Mouse (Mus musculus): ENCODE results near the gene Babam2. TPM values are rescaled to one million over a fixed set of nuclear protein-coding genes. Genes with fewer than 3 reads are reported as not detected.
A peak's percentile ranks its signal among the peaks of the same experiment; 100 is the strongest.

Gene Babam2
- total RNA-seq, 2 experiments from 2014 or later: 81.6 to 148 TPM

- no peak for DNase-seq (ENCODE audit: low spot score in 2 of 2)
Measured at GRCm38 (mm10) chr5:32068616-32069015, 371.1 kb downstream of the Babam2 start.

- DNase-seq (ENCODE audit: low spot score in 2 of 2): peak in 1 of 2 experiments; percentile 12
Measured at GRCm38 (mm10) chr5:32069096-32069495, 371.6 kb downstream of the Babam2 start.

GRCm38 (mm10) chr5:32069566-32070169 lies 372.2 kb downstream of the Babam2 start:
- peak in 1 of 2 experiments; percentile 16 for DNase-seq (ENCODE audit: low spot score in 2 of 2)

- DNase-seq (ENCODE audit: low spot score in 2 of 2): peak in 1 of 2 experiments; percentile 9
Measured at GRCm38 (mm10) chr5:32070781-32071180, 373.3 kb downstream of the Babam2 start.

GRCm38 (mm10) chr5:32071314-32071713 lies 373.8 kb downstream of the Babam2 start:
- DNase-seq (ENCODE audit: low spot score in 2 of 2): peak in 1 of 2 experiments; percentile 10

GRCm38 (mm10) chr5:32071824-32072223 lies 374.3 kb downstream of the Babam2 start:
- no peak for DNase-seq (ENCODE audit: low spot score in 2 of 2)

GRCm38 (mm10) chr5:32072877-32073276 lies 375.4 kb downstream of the Babam2 start:
- DNase-seq (ENCODE audit: low spot score in 2 of 2): no peak

- DNase-seq (ENCODE audit: low spot score in 2 of 2): no peak
Measured at GRCm38 (mm10) chr5:32074053-32074452, 376.6 kb downstream of the Babam2 start.

GRCm38 (mm10) chr5:32077139-32077538 lies 379.7 kb downstream of the Babam2 start:
- DNase-seq (ENCODE audit: low spot score in 2 of 2): no peak

- no peak for DNase-seq (ENCODE audit: low spot score in 2 of 2)
Measured at GRCm38 (mm10) chr5:32078986-32079385, 381.5 kb downstream of the Babam2 start.

- DNase-seq (ENCODE audit: low spot score in 2 of 2): no peak
Measured at GRCm38 (mm10) chr5:32080490-32081219, 383.2 kb downstream of the Babam2 start.

GRCm38 (mm10) chr5:32084401-32084804 lies 386.9 kb downstream of the Babam2 start:
- no peak for DNase-seq (ENCODE audit: low spot score in 2 of 2)

- DNase-seq (ENCODE audit: low spot score in 2 of 2): no peak
Measured at GRCm38 (mm10) chr5:32085566-32085965, 388.1 kb downstream of the Babam2 start.

- no peak for DNase-seq (ENCODE audit: low spot score in 2 of 2)
Measured at GRCm38 (mm10) chr5:32085971-32086370, 388.5 kb downstream of the Babam2 start.

GRCm38 (mm10) chr5:32086526-32087090 lies 389.1 kb downstream of the Babam2 start:
- no peak for DNase-seq (ENCODE audit: low spot score in 2 of 2)

GRCm38 (mm10) chr5:32089481-32089880 lies 392.0 kb downstream of the Babam2 start:
- DNase-seq (ENCODE audit: low spot score in 2 of 2): no peak

GRCm38 (mm10) chr5:32092281-32092680 lies 394.8 kb downstream of the Babam2 start:
- DNase-seq (ENCODE audit: low spot score in 2 of 2): no peak

GRCm38 (mm10) chr5:32098691-32099090 lies 401.2 kb downstream of the Babam2 start:
- no peak for DNase-seq (ENCODE audit: low spot score in 2 of 2)

- peak; percentile 33 to 62 for DNase-seq (ENCODE audit: low spot score in 2 of 2)
Measured at GRCm38 (mm10) chr5:32102484-32102883, 405.0 kb downstream of the Babam2 start.

- DNase-seq (ENCODE audit: low spot score in 2 of 2): no peak
Measured at GRCm38 (mm10) chr5:32102971-32103431, 405.5 kb downstream of the Babam2 start.

- DNase-seq (ENCODE audit: low spot score in 2 of 2): no peak
Measured at GRCm38 (mm10) chr5:32103545-32103944, 406.1 kb downstream of the Babam2 start.

All from adrenal gland, adult 18-20 months (tissue).